Mouse (Mus musculus) v-Abl transformed pro-B cells (cell line): ENCODE results near the gene C130050O18Rik.

ENCODE experiments used
- in situ Hi-C, 2 experiments: fragments of 400-800 bp; cut with MboI; formaldehyde crosslinking; loops; one replicate each; pipeline ENCODE4 v1.15.1; 2025; ENCODE audit not compliant: unreplicated experiment in 2 of 2

C130050O18Rik gene

DNA sequence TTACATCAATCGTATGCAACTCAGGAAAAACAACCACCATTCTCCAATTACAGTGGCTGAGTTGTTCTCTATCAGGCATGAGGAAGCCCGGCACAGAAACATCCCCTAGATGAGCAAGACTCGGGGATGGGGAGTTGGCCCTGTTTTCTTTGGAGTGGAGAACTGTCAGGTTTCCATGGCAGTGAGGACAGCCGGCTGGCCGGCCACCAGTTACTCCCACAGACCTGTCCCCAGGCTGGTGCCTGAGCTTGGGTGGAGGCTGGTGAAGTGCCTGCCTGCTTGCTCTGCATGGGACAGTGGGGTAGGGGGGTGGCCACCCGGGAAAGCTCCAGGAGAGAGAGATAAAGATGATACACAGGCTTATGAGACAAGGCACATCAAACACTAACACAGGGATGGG lies 42.9 kb downstream of the C130050O18Rik start:
- in situ Hi-C loops, result loop anchor here (5.0 to 10.0 kb wide), 2 partner anchors 66 to 1003 kb away; partner anchors contain the start of gene Zfp157 (in 1 of the 2)

GRCm38 (mm10) chr5:139449161-139449791 lies 44.2 kb downstream of the C130050O18Rik start:
- in situ Hi-C loops, result loop anchor here (5.0 to 10.0 kb wide), 2 partner anchors 67 to 1004 kb away; partner anchors contain the start of gene Zfp157 (in 1 of the 2)

GRCm38 (mm10) chr5:139449926-139450325 lies 44.8 kb downstream of the C130050O18Rik start:
- in situ Hi-C loops, result loop anchor here (5.0 to 10.0 kb wide), 2 partner anchors 68 to 1005 kb away; partner anchors contain the start of gene Zfp157 (in 1 of the 2)

DNA sequence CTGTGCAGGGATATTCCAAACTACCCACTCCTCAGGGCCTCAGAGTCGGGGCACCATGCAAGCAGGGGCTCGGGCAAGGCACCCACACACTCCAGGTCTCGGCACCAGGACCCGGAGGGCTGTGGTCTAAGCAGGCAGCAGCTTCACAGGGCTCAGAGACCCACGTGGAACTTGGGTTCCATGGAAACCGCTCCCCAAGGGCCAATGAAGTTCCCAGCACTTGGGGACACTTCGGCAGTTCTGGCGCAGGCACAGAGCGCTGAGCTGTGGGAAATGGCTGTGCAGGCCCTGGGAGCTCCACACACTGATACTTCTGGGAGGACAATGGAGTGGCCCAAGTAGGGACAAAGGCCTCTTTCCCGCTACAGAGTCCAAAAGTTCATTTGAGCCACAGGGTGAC lies 48.0 kb downstream of the C130050O18Rik start:
- in situ Hi-C loops, result no loop called here

DNA sequence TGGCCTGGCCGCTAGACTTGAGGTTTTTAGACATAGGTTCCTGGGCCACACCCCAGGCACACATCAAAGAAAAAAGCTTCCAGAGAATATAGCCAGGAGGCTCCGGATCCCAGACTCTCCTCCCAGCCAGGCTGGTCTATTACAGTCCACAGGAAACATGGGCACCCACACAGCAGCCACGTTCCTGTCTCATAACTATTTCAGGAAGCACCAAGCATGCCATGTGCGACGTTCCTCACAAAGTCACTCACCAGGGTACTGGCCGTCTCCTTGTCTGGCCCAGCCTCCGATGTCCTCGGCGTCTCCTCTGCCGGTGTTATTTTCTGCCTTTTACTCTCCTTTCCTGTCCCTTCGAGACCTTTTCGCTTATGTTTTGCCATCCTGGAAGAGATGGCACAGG lies 50.1 kb downstream of the C130050O18Rik start:
- in situ Hi-C loops, result no loop called here

GRCm38 (mm10) chr5:139457241-139457640 lies 52.2 kb downstream of the C130050O18Rik start:
- in situ Hi-C loops, result no loop called here

GRCm38 (mm10) chr5:139459938-139460337 lies 54.9 kb downstream of the C130050O18Rik start:
- in situ Hi-C loops, result loop anchor here in 1 of 2 experiments (10.0 kb wide), 1 partner anchor 95 kb away; no protein-coding TSS in a partner anchor

- in situ Hi-C loops, result loop anchor here in 1 of 2 experiments (10.0 kb wide), 1 partner anchor 96 kb away; no protein-coding TSS in a partner anchor
These were observed 55.4 kb downstream of the C130050O18Rik start, which contains the start of gene 3110082I17Rik for GRCm38 (mm10) chr5:139460384-139461067. 3110082I17Rik (minus strand) TSS chr5:139460527.

DNA sequence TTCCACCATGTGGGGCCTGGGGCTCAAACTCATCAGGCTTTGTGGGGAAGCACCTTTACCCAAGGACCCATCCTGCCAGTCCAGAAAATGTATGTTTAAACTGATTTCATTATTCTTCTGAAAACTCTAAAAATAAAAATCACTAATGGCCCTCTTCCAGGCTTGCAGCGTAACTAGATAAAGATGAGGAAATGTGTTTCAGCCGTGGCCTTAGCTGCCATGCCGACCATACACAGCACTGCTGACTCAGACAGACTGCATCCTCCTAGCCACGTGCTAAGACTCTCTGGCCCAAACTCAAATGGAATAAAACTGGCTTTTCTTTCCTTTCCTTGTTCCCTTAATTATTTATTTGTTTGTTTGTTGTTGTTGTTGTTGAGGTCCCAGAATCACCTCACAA lies 59.8 kb downstream of the C130050O18Rik start:
- in situ Hi-C loops, result loop anchor here in 1 of 2 experiments (10.0 kb wide), 1 partner anchor 100 kb away; no protein-coding TSS in a partner anchor
